Mouse (Mus musculus) midbrain, embryonic 10.5 days (tissue): ENCODE data around the gene Gm26661. TPM values are rescaled to one million over a fixed set of nuclear protein-coding genes. Genes with fewer than 3 reads are reported as not detected.

Source experiments
- DNase-seq: peaks from one replicate; pipeline ENCODE4 v3.0.0-alpha.2; 2017; ENCODE audit warnings: low spot score
- H3K27ac ChIP-seq: fragments of 300-500 bp; sonication (generic); replicated peaks from 2 replicates; pipeline ENCODE4 v1.5.1; 2016; ENCODE audit warnings: mild to moderate bottlenecking
- H3K27me3 ChIP-seq: fragments of 300-500 bp; sonication (generic); 2 replicates; pipeline ENCODE4 v1.6.1; 2016; ENCODE audit warnings: low read depth, mild to moderate bottlenecking; ENCODE audit not compliant: poor library complexity, severe bottlenecking
- H3K36me3 ChIP-seq: fragments of 300-500 bp; sonication (generic); 2 replicates; pipeline ENCODE4 v1.6.1; 2016; ENCODE audit warnings: mild to moderate bottlenecking, moderate library complexity
- H3K4me1 ChIP-seq: fragments of 300-500 bp; sonication (generic); 2 replicates; pipeline ENCODE4 v1.6.1; 2016
- H3K4me3 ChIP-seq: fragments of 300-500 bp; sonication (generic); 2 replicates; pipeline ENCODE4 v1.5.1; 2016; ENCODE audit warnings: mild to moderate bottlenecking, moderate library complexity
- H3K9me3 ChIP-seq: fragments of 300-500 bp; sonication (generic); replicated peaks from 2 replicates; pipeline ENCODE4 v1.6.1; 2016; ENCODE audit warnings: mild to moderate bottlenecking
- WGBS: fragments of 180-500 bp; shearing (Covaris S2); methylation state at CpG from one replicate; pipeline ENCODE4 v1.1.7; 2016; 5-methylcytosine and 5-hydroxymethylcytosine counted together
- polyA plus RNA-seq: library from polyadenylated mRNA; unstranded; fragments of >200 nt; fragmentation: Nextera tagmentation; extraction: Ambion mirVana; gene quantifications from 2 replicates; pipeline ENCODE4 v1.2.1, GENCODE M21; 2016

Gm26661 gene
- polyA plus RNA-seq, 1 experiment from 2014 or later: not detected

GRCm38 (mm10) chr14:7826151-7826937 lies 35.0 kb downstream of the Gm26661 start:
- H3K27me3 ChIP-seq: no peaks in the 10 kb centered on the region
- DNase-seq: no peak
- H3K9me3 ChIP-seq: no peaks in the 10 kb centered on the region
- no peak overlapping the region for H3K4me3 ChIP-seq
- WGBS: 50% methylated on average over 10 of the region's 10 CpGs
- peaks cover 34% of the 10 kb centered on the region for H3K4me1 ChIP-seq
- H3K36me3 ChIP-seq: no peaks in the 10 kb centered on the region
- H3K27ac ChIP-seq: peak overlapping the region; percentile 79

- no peak for DNase-seq
- no peak overlapping the region for H3K4me3 ChIP-seq
- no peak overlapping the region for H3K27ac ChIP-seq
- no peaks in the 10 kb centered on the region for H3K9me3 ChIP-seq
- H3K4me1 ChIP-seq: peaks cover 21% of the 10 kb centered on the region
- WGBS: 92% methylated on average over 2 of the region's 2 CpGs
- H3K36me3 ChIP-seq: no peaks in the 10 kb centered on the region
- H3K27me3 ChIP-seq: no peaks in the 10 kb centered on the region
Observed at GRCm38 (mm10) chr14:7829181-7829580, 37.8 kb downstream of the Gm26661 start.

- H3K4me1 ChIP-seq: peaks cover 5% of the 10 kb centered on the region
- 57% methylated on average over 1 of the region's 1 CpGs for WGBS
- no peak for DNase-seq
- H3K4me3 ChIP-seq: no peak overlapping the region
- H3K36me3 ChIP-seq: no peaks in the 10 kb centered on the region
- no peaks in the 10 kb centered on the region for H3K9me3 ChIP-seq
- no peaks in the 10 kb centered on the region for H3K27me3 ChIP-seq
- H3K27ac ChIP-seq: no peak overlapping the region
Observed at GRCm38 (mm10) chr14:7831770-7832439, 40.5 kb downstream of the Gm26661 start.

GRCm38 (mm10) chr14:7832440-7832783 lies 41.0 kb downstream of the Gm26661 start:
- Histone ChIP-seq H3K4me1 (0 out of 2 replicates have a peak, but pooled peaks cover 1% of the 10 kb centered on the region), H3K9me3 (no peaks in the 10 kb centered on the region), H3K36me3 (no peaks in the 10 kb centered on the region), H3K4me3 (no peak overlapping the region), H3K27me3 (no peaks in the 10 kb centered on the region), H3K27ac (no peak overlapping the region)
- no peak for DNase-seq
- WGBS: 96% methylated on average over 5 of the region's 5 CpGs

- Histone ChIP-seq H3K27ac (no peak overlapping the region), H3K9me3 (no peaks in the 10 kb centered on the region), H3K4me1 (no peaks in the 10 kb centered on the region), H3K36me3 (no peaks in the 10 kb centered on the region), H3K4me3 (no peak overlapping the region), H3K27me3 (no peaks in the 10 kb centered on the region)
- 87% methylated on average over 4 of the region's 4 CpGs for WGBS
- DNase-seq: no peak
Observed at GRCm38 (mm10) chr14:7833458-7833857, 42.1 kb downstream of the Gm26661 start.

GRCm38 (mm10) chr14:7838564-7839089 lies 47.2 kb downstream of the Gm26661 start:
- no peaks in the 10 kb centered on the region for H3K36me3 ChIP-seq
- H3K9me3 ChIP-seq: no peaks in the 10 kb centered on the region
- H3K27ac ChIP-seq: no peak overlapping the region
- no peak overlapping the region for H3K4me3 ChIP-seq
- peaks cover 23% of the 10 kb centered on the region for H3K4me1 ChIP-seq
- WGBS: 83% methylated on average over 5 of the region's 5 CpGs
- H3K27me3 ChIP-seq: no peaks in the 10 kb centered on the region
- no peak for DNase-seq

- Histone ChIP-seq H3K27ac (no peak overlapping the region; the same call in 1 of the 2 replicates), H3K36me3 (no peaks in the 10 kb centered on the region), H3K27me3 (no peaks in the 10 kb centered on the region), H3K9me3 (no peaks in the 10 kb centered on the region), H3K4me3 (no peak overlapping the region), H3K4me1 (peaks cover 23% of the 10 kb centered on the region)
- DNase-seq: no peak
- 56% methylated on average over 8 of the region's 8 CpGs for WGBS
Observed at GRCm38 (mm10) chr14:7839950-7840514, 48.6 kb downstream of the Gm26661 start.

Other genes starting within 250 kb of the Gm26661 start
- 0.61 and 1.0 TPM in 2 replicates for gene Gm3558, start 223.0 kb upstream of the Gm26661 start, polyA plus RNA-seq
- gene Gm10338, start 196.0 kb upstream of the Gm26661 start, polyA plus RNA-seq: not detected in 2 replicates
- not detected in 2 replicates for gene Gm10128, start 147.6 kb upstream of the Gm26661 start, polyA plus RNA-seq
- gene Flnb, start 26.4 kb downstream of the Gm26661 start, polyA plus RNA-seq: 13.8 and 17.0 TPM in 2 replicates
- 0.37 and 0.48 TPM in 2 replicates for gene Gm45521, start 165.7 kb downstream of the Gm26661 start, polyA plus RNA-seq
- gene Dnase1l3, start 203.0 kb downstream of the Gm26661 start, polyA plus RNA-seq: 0.05 TPM in 1 of 2 replicates, not detected in the other
- gene Abhd6, start 211.3 kb downstream of the Gm26661 start, polyA plus RNA-seq: 14.7 and 16.6 TPM in 2 replicates